Mouse (Mus musculus) spleen, adult 2 months (tissue): ENCODE measurements around the gene Taf3.

Experiments
- CTCF ChIP-seq: fragments of 200-500 bp; IDR thresholded peaks from 2 replicates; pipeline ENCODE4 v1.5.1; 2011; ENCODE audit warnings: mild to moderate bottlenecking, inconsistent platforms; ENCODE audit not compliant: insufficient read depth, insufficient read length, insufficient replicate concordance; ENCODE audit errors: extremely low read depth
- POLR2A ChIP-seq: fragments of 200-500 bp; IDR thresholded peaks from 2 replicates; pipeline ENCODE4 v1.6.1; 2011; ENCODE audit warnings: low read depth, low read length, inconsistent platforms

DNA sequence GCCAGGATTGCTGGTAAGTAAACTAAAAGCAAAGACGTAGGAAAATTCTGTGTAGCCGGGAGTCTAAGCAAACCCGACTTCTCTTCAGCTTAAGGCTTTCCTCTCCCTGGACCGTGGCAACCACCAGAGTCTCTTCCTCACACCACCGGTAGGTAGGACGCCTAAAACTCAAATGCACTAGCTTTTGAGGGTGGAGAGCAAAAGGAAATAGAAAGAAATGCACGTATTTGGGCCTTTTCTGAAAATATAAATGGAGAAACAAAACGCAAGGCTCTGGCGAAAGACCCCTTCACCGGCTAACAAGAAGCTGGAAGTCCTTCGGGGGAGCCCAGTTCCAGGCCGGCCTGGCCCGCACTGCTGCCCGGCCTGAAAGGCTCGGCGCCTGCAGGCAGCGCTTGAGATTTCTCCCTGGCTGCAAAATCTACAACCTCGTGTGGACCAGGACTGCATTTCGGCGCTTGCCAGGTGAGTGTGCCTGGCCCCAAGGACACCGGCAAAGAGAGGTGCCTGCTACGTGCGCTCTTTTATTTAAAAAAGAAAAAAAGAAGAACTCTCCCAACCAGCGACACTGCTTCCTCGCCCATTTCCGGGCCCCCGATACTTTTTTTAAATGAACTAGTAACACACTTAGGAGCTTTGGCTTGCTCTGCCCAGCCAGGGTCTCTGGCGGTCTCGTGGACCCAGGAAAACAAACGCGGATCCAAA lies 171.6 kb downstream of the Taf3 start:
- TF ChIP-seq CTCF (no peak), POLR2A (no peak)
